Mouse (Mus musculus) lung, adult 18-20 months (tissue): ENCODE results near the gene Tbcb.
"Not testable (repeated sequence)": the region's sequence is repeated elsewhere in the genome, so short reads cannot be mapped to it uniquely, and the experiment has no call there.

Source experiments
- DNase-seq, 2 experiments: peaks; one replicate each; pipeline ENCODE4 v3.0.0; 2022; ENCODE audit warnings: mixed read lengths in 2 of 2

Tbcb gene

DNA sequence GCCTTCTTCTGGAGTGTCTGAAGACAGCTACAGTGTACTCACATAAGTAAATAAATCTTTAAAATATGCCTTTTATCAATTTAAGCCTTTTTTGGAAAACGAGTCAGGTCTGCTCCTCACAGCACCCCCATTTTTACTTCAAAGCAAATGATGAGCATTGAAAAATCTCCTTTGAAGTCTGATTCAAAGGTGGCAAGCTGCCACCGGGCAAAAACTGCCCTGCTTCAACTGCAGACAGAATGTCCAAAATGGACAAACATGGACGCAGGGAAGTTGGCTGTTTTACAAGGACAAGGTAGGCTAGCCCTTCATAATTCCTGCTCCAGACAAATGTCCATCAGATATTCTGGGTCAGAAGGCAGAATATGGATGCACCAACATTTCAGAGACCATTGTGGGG, 10.6 kb downstream of the Tbcb start:
- no peak for DNase-seq

DNA sequence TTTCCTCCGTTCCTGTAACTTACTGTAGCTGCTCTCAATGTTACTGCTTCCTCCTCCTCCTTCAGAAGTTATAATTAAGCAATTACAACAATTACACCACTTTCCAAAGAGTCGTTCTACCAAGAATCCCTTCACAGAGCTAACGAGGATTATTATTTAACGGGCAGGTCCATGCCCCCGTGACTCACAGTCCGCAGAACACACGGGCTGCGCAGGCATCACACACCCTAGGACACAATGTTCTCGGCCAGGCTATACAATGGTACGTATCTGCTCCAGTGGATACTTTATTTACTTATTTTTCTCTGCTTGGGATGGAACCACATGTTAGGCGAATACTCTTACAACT, 12.1 kb downstream of the Tbcb start:
- DNase-seq = no peak

GRCm38 (mm10) chr7:30219293-30220007, 12.6 kb downstream of the Tbcb start:
- DNase-seq = peak in 1 of 2 experiments; percentile 35

DNA sequence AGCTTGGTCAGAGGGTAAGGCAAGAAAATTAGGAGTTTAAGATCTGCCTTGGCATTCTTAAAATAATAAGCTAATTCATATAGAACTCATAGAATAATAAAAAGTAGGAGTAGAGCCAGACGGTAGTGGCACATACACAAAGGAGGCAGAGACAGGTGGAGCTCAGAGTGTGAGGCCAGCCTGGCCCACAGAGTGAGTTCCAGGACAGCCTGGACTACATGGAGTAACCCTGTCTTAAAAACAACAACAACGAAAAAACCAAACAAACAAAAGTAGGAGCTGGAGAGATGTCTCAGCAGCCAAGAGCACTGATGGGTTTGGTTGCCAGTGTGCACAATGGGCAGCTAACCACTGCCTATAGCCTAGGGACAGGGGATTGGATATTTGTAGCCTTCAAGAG, 14.8 kb downstream of the Tbcb start:
- no peak for DNase-seq

DNA sequence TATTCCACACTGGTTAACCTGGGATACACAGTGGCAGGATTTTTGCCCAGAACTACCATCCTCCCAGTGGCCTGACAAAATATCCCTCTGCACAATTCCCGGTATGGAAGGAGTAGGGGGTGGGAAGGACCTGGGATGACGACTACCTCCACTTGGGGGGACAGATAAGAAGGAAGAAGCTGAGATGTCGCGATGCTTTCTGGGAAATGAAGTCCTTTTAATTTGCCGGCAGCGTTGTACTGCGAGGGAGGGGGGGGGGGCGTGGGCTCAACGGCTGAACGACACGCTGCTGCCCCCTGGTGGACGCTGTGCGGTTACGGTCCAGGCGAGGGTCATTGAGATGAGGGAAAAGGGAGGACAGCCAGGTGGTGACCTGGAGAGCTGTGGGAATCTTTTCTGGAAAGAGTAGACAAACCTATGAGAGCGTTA, 15.3 kb downstream of the Tbcb start:
- peak; percentile 65 to 81 for DNase-seq

GRCm38 (mm10) chr7:30215875-30216274, 16.2 kb downstream of the Tbcb start:
- DNase-seq = no peak

DNA sequence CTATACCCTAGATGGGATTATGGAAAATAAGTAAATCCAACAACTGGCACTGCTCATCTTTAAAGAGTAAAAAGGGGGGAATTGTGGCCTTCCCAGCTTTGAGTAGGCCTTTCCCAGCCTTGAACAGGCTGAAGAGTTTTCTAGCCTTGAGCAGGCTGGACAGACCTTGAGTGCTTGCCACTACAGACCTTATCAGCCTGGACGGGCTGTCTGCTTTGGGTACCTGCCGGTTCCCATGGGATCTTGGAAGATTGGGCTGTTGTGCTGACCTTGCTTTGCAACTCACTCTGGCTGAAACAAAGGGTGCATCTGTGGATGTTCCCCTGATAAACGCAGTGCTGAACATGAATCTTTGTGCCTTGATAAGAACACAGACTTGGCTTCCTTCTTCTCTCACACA, 18.2 kb downstream of the Tbcb start:
- DNase-seq = no peak

DNA sequence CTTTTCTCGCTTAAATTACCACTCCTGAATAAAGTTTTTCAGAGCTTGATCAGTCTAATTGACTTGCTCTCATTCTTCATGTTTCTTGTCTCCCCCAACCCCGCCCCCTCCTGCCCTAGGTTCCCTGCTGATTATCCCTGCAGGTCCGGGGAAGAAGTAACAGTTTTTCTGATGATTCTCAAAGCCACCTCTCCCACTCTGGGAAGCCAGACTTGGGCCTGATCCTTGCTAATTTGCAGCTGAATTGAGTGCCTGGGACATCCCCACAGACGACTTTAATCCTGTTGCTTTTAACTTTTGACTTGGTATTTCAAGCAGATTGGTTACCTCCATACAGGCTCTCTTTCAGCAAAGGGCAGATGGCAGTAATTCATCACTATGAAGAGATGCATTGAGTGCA, 21.0 kb downstream of the Tbcb start:
- no peak for DNase-seq

DNA sequence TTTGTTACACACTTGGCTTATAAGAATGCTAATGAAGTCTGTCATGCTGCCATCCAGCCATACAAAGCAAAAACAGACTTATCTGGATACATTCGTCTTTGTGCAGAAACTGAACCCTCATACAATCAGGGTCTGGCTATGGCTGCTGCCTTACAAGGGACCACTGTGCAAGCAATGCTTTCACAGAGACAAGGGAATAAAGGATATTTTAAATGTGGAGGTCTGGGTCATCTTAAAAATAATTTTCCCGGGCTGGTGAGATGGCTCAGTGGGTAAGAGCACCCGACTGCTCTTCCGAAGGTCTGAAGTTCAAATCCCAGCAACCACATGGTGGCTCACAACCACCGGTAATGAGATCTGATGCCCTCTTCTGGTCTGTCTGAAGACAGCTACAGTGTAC, 25.7 kb downstream of the Tbcb start:
- DNase-seq = not testable (repeated sequence)

DNA sequence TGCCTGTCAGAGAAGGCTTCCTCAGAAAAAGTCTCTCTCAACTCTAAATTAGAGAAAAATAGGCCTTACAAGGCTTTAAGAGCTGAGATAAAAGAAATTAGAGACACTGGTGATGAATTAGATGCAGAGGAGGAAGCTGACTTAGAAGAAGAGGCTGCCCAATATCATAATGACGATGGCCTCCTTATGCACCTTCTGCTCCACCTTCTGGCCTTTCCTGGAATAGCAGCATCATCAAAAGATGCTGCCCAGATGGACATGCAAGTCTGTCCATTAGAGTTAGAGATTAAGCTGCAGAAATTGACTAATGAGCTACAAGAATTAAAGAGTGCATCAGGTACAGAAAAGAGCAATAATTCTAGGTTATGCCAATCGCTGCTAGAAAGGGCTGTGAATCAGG, 26.7 kb downstream of the Tbcb start:
- DNase-seq = peak; percentile 57 to 64

GRCm38 (mm10) chr7:30204380-30204779, 27.7 kb downstream of the Tbcb start:
- DNase-seq = no peak

DNA sequence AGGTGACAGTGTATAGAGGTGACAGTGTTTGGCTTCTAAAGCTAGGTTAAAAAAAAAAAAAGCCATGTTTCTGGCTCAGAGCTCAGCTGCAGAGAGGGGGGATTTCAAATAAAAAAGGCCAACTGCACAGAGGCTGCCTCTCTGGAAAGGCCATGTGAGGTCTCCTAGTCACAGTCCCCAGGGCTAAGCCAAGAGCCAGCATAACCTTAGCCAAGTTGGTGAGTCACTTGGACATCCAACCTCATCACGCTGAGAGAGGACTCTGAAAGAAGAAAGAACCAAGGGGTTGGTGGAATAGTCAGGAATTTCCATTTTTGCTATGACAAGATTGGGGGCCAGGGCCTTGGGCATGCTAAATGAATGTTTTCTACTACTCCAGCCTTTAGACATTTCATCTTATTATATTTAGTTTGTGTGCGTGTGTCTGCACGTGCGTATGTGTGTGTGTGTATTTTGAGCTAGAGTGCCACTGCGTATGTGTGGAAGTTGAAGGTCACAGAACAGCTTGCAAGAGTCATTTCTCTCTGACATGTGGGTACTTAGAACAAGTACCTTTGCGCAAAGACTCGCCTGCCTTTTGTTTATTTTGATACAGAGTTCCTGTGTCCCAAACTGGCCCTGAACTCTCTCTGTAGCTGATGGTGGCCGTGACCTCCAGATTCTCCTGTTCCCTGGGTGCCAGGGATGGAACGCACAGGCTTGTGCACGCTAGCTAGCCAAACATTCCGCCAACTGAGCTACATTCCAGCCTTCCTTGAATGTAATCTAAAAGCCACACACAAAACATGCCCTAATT, 29.0 kb downstream of the Tbcb start:
- no peak for DNase-seq

DNA sequence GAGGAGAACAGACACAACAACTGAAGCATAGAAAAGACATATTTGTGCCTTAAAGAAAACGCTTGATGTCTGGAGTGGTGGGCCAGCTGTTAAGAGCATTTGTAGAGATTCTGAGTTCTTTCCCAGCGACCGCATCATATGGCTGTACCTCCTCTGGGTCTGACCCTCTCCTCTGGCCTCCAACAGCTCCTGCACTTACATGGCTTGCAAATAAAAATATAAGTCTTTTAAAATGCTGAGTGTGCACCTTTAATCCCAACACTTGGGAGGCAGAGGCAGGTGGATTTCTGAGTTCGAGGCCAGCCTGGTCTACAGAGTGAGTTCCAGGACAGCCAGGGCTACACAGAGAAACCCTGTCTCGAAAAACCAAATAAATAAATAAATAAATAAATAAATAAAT, 31.4 kb downstream of the Tbcb start:
- DNase-seq = not testable (repeated sequence)

DNA sequence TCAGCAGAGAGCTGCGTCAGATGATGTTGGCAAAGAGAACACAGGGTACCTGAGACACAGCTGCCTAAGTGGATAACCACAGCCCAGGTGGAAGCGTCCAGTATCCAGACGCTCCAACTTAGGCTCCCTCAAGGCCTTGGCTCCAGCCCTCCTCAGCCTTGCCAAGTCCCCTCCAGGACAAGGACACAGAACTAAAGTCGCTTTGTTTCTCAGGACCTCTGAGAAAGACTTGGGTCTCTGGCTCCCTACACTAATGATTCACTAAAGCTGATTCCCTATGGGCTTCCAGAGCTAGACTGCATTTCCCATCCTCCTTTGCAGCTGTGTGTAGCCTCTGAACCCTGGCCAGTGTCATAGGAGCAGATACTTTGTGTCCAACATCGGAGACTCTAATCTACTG, 31.9 kb downstream of the Tbcb start:
- no peak for DNase-seq

GRCm38 (mm10) chr7:30199498-30200139, 32.5 kb downstream of the Tbcb start:
- DNase-seq = no peak

- peak; percentile 62 to 77 for DNase-seq
Measured at GRCm38 (mm10) chr7:30198481-30198971, 33.5 kb downstream of the Tbcb start, which contains the start of gene Capns1. Gene Capns1, minus strand, starts transcription at chr7:30198811.

DNA sequence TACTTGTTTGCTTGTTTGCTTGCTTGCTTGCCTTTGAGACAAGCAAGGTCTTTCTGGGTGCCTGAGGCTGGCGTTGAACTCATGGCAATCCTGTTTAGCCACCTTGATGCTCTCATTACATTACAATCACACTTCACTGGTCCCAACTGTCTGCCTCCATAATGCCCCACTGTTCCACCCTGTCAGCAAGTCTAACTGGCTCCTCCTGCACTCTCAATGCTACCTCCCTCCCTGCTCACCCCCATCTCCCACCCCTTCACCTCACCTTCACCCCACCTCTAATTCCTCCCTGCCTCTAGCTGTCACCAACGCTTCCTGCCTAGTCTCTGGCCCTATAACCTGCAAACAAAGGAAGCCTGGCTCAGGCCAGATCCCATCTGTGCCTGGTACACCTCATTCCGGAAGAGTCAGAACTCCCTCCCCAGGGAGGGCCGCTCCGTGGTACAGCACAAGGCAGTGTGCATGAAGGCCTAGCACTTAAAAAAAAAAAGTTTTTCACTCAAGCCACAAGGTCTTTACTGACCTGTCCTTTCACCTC, 34.4 kb downstream of the Tbcb start:
- no peak for DNase-seq

GRCm38 (mm10) chr7:30196171-30196570, 35.9 kb downstream of the Tbcb start:
- DNase-seq = no peak

- DNase-seq = no peak
Measured at GRCm38 (mm10) chr7:30195461-30195860, 36.6 kb downstream of the Tbcb start.

- peak; percentile 95 to 97 for DNase-seq
Measured at GRCm38 (mm10) chr7:30194884-30195283, 37.2 kb downstream of the Tbcb start.

- peak in 1 of 2 experiments; percentile 27 for DNase-seq
Measured at GRCm38 (mm10) chr7:30194101-30194831, 37.8 kb downstream of the Tbcb start.

DNA sequence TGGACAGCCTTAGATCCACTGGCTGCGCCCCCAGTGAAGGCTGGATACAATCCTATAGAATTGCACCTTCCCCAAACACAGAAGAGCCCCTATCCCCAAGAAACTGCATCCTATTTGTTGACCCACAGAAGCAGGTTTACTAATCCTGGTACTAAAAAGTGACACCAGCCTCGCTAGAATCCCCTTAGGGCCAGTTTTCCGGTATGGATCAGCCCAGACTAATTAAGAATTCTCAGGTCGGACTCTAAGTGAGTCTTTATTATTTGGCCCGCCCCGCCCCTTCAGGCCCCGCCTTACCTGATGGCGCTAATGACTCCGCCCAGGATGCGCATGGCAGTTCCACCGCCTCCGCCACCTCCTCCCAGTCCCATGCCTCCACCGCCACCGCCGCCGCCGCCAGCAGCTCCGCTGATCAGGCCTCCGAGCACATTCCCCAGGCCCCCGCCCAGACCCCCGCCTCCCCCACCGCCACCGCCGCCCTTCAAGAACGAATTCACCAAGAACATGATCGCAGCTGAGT, 38.4 kb downstream of the Tbcb start:
- DNase-seq = peak; percentile 88
